Mouse (Mus musculus): ENCODE results near the gene Rpl23a.

Rpl23a gene

DNA sequence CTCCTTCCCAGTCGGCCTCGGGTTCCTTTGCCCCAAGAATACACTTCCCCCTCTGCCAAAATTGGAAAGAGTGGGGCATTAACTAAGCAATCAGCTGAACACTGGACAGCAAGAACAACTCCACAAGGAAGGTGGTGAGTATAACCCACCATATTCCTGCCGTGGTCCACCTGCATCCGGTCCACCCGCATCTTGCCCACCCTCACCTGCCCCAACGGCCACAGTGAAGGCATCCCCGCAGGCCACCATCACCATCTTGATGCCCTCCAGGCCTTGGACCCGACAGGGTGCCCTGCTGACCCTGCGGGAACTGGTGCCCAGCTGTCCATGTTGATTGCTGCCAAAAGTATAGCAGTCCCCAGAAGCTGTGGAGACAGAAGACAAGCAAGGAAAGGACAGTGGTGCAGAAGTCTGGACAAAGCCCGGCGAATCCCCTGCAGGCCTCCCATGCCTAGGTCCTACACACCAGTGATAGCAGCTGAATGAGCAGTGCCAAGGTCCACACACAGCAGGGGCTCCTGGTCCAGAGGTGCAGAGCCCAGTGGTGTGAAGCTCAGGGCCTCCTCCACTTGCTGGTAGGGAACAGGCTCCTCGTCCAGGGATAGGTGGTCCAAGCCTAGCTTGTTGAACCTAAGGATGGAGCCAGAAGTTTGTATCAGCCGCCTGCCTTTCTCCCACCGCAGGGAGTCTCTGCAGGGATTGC is 16.0 kb downstream of the Rpl23a start:
- DNase-seq (ENCODE audit: low spot score in 2 of 2): no peak

DNA sequence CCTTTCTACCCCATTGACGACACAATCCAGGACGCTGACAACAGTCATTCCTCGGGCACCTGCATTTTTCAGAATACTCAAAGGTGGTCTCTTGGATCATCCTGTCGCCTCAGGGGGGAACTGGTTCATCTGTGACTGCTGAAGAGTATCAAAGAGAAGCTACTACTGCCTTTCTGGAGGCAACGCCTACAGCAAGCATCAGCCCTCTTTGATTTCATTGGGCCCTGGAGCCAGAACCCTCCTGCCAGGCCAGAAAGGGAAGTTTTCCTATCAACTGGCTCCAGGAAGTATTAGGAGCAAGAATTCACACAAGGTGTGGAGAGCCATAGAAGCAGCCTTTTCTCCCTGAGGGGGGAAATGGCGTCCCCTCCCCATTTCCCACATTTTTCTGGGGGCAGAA is 16.7 kb downstream of the Rpl23a start:
- DNase-seq (ENCODE audit: low spot score in 2 of 2): no peak

DNA sequence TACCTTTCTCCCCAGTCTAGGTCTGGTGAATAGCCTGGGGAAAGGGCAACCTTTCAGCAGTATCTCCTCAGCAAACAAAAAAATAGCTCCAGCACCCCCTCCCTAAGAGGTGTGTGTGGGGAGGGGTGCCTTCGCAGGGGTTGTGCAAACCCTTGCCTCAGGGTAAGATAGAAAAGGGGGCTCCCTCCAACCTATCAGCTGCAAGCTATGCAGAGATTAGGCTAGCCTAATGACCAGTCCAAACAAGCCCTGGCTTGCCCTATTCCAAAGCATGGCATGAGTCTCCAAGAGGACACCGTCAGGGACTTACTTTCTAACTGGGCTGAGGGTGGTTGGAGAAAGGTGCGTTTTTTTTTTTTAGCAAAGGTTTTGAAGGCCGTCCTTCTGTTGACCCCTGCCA is 17.2 kb downstream of the Rpl23a start:
- DNase-seq (ENCODE audit: low spot score in 2 of 2): no peak

DNA sequence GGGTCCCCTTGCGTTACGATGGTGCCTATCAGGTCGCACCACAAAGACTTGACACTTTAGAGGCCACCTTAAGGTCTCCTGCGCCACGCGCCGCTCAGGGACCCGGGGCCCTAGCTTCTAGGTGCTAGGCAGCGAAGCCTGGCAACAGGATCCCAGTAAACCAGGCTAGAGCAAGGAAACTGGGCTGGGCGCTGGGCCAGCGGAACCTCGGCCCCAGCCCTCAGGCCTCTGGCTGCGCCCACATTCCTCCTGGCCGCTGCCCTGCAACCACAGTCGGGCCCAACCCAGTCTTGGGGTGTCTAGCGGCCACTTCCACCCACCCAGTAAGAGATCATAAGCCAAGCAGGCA is 17.6 kb downstream of the Rpl23a start:
- DNase-seq (ENCODE audit: low spot score in 2 of 2): no peak

DNA sequence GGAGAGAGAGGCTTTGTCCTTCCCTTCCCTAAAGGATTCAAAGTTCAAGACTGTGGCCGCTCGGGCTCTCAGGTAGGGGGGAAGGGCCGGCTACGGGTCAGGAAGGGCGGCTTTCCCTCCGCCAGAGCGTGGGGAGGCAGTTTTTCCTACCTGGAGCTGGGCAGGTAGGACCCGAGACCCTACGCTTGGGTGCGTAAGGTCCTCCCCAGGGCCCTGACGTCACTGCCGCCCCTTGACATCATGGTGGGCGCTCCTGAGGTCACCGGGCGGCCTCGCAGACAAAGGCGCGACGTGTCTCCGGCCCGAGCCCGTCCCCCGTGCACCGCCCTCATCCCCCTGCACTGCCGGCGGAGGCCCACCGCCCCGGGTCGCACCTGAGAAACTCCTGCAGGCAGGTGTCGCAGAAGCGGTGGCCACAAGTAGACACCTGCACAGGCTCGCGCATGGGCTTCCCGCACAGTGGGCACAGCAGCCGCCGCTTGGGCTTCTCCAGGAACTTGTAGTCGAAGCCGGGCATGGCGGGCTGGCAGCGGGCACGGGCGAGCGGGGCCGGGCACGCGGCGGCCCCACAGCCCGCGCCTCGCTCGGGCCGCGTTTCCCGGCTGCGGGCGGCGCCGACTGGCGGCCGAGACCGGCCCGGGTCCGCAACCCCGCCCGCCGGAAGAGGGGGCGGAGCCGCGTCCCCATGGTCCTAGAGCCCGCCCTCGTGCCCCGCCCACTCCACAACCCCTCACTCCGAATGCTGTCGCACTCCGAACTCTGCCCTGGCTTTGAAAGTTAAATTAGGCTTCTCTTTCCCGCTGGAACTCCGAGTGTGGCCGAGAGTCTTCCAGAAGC is 18.2 kb downstream of the Rpl23a start, which contains the start of gene Traf4:
Gene Traf4 (minus strand): TSS at position 666 of the 837 bp plus-strand sequence.
- peak; percentile 56 to 68 for DNase-seq (ENCODE audit: low spot score in 2 of 2)

DNA sequence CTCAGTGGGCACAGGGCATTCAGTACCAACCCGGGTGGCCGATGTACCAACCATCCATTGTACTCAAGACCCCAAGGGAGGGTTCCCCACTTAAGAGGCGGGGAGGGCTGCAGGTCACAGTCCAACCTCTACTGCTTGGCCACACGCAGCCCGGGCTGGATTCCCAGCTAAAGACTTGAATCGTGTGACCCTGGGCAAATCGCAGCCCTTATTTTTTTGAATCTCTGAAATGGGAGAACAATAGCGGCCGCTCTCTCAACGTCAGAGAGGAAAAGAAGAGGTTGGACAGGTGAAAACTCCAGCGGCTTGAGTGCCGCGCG is 18.8 kb downstream of the Rpl23a start:
- no peak for DNase-seq (ENCODE audit: low spot score in 2 of 2)

DNA sequence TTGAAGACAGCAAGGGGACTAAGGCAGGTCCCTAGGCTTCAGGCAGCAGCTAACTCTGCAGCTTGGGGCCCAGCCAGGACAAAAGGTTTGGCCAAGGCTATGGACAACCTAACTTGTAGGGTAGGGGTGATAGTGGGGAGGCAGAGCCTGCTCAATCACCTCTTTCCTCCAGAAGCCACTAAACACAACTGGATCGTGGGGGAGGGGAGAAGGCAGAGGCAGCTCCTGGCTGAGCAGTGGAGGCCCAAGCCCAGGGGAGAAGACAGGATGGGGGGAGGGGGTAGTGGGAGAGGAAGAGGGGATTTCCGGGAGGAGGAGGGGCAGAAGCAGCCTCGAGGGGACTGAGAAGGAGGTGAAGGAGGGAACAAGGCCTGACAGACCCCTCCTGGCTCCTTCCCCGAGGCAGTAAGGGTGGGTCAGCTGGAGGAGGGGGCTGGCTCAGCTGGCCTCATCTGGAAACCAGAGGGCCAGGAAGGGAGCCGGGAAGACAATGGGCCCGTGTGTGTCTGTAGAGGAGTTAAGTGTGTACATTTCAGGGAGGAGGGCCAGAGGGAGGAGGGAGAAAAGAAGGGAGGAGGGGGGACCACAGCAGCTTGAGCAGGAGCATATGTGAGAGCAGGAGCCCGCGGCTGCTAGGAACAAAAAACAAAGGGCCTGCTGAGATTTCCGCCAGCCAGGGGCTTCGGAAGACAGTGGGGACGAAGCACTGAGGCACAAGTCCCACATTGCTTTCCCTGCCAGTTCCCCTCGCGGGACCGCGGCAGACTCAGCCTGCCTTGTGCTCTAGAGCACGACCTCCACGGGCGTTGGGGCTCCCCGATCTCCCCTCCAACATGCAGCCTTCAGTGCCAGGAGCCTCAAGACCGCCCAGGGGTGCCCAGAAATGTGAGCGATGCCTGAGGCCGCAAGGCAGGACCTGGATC is 19.4 kb downstream of the Rpl23a start:
- no peak for DNase-seq (ENCODE audit: low spot score in 2 of 2)

DNA sequence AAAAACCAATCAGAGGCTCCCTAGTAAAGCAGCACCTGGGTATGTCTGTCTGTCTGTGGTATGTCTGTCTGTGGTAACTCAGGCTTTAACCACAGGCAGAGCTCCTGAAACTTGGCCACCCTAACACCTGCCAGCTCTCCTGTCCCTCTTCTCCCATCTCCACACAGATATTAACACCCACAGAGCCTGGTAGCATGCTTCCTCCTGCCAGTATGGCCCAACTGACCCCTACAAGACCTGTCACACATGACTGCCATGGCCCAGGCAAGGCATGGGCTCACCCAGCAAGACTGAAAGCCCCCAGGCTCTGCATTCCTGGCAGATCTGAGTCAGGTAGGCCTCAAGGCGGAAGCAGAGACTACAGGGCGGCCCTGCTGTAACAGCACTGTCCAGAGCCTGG is 20.3 kb downstream of the Rpl23a start:
- no peak for DNase-seq (ENCODE audit: low spot score in 2 of 2)

DNA sequence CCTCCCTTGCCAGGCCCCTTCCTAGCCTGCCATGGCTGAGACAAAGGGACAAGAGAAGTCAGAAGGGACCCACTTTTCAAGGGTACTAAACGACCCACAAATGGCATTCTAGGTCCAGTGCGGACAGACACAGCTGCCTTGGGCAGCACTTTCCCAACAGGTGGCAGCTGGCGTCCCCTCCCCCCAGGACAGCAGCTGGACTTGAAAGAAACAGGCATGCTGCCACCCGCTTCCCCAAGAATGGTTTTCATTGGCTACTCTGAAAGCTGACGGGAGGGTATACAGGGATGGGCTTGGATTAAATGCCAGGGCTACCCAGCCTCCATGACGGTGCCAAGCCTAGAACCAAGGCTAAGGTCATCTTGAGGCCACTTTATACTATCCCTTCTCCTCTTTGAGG is 20.9 kb downstream of the Rpl23a start:
- DNase-seq (ENCODE audit: low spot score in 2 of 2): no peak

DNA sequence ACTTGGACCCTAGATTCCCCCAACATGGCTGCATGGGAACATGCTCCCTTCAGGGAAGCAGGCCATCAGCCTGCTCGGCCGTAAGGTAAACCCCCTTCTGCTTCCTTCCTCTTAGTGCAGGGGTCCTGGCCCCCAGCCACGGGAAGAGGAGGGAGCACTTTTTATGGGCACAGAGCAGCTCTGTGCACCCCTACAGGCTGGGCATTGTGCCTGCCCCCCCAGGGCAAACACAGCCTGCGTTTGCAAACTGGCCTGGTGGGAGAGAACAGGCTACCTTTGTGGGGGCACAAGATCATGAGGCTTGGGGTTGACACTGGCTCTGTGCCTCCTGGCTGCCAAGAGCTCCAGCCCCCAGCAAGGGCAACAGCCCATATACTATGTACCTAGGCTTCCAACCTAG is 21.4 kb downstream of the Rpl23a start:
- DNase-seq (ENCODE audit: low spot score in 2 of 2): no peak

DNA sequence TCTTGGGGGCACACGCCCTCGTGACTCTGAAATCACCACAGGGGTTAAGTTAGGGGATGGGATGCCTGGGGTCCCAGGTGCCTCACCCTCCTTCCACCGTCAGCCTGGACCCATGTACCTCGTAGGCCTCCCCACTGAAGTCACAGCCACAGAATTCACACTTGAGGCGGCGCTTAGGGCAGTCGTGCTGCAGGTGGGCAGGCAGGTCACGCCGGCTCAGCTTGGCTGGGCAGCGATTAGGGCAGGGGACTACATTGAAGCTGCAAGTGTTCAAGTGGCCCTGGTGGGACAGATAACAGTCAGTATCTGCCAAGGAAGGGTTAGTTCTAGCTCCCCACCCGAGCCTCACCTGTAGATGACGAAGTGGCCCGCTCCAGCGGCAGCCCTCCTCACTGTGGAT is 22.2 kb downstream of the Rpl23a start:
- no peak for DNase-seq (ENCODE audit: low spot score in 2 of 2)

DNA sequence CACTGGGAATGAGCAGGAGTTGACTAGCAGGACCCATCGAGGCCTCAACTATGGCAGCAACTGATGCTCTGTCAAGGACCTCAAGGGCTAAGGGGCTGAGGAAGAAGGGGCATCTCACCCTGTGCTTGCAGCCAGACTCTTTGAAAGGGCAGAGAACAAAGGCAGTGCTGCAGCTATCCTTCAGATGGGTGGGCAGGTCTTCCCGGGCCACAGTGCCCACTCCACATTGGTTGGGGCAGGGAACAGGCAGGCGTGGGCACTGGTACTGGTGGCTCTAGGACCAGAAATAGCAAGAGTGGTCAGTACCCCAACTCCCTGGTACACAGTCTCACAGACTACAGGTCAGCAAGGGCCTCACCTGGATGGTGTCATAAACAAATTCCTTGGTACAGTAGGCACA is 22.7 kb downstream of the Rpl23a start:
- DNase-seq (ENCODE audit: low spot score in 2 of 2): no peak

DNA sequence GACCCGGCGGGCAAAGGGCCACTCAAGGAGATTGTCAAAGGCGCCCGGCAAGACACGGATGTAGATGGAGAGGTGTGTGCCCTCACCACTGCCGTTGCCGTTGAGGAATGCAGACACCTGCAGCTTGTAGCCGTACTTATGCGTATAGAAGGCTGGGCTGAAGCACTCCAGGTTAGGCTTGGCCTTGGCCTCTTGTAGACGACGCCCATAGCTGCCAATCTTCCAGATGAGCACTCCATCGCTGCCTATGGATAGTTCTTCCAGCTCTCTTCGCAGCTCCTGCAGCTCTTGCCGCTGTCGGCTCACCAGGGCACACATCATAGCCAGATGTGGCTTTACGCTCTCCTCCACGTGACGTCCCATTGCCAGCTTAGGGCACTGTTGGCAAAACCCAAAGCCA is 23.2 kb downstream of the Rpl23a start:
- no peak for DNase-seq (ENCODE audit: low spot score in 2 of 2)

DNA sequence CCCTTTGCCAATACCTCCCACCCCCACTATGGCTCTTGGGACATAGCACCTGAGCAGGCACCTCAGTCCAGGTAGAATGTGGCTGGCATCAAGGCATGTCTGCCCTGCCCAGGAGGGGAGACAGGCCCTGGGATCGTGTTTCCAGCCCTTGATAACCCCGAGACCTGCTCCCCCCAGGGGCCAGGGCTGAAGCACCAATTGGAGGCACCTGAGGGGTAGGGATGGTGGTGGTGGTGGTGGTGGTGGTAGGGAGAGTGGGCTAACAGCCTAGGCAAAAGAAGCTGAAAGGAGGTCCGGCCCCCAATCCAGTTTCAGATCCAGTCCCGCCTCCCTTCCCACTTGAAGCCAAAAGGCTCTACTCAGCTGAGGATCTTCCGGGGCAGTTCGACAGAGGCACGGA is 23.8 kb downstream of the Rpl23a start:
- no peak for DNase-seq (ENCODE audit: low spot score in 2 of 2)

DNA sequence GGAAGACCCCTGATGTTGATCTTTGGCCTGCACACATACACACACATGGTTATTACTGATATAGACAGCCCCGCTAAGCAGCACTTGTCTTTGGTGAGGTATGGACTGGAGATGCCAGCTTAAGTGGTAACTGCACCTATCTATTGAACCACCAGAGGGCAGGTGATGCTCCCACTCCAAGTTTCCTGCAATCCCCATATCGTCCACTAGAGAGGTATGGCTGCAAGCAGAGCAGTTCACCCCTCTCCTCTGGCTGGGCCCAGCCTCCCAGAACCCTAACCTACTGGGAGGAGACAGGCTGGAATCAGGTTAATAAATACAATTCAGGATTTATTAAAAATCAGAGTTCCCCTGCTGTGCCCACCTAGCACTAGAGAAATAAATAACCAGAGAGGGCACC is 24.3 kb downstream of the Rpl23a start:
- DNase-seq (ENCODE audit: low spot score in 2 of 2): peak; percentile 81 to 85

DNA sequence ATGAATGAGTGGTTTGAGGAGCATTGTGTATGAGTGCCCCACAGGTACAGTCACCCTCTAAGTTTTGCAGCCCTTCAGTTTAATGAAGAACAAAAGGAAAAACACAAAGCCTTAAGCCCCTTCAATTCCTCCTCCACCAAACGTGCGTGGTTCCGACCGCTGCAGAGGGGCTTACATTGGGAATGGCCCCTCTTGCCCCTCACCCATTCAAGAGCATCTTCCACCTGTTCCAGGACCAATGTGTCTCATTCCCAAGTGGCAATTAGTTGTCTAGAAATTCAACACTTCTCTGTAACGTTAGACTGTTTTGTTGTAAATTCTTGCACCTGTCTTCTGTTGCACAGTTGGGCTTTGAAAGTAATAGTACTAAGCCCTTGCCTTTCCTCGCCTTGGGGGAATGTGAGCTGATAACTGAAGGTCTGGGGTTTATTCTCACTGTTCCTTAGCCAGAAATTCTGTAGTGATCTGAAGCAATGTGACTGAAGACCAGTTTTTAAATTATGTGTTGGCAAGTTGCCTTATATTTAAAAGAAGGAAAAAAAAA is 27.2 kb downstream of the Rpl23a start:
- DNase-seq (ENCODE audit: low spot score in 2 of 2): no peak

DNA sequence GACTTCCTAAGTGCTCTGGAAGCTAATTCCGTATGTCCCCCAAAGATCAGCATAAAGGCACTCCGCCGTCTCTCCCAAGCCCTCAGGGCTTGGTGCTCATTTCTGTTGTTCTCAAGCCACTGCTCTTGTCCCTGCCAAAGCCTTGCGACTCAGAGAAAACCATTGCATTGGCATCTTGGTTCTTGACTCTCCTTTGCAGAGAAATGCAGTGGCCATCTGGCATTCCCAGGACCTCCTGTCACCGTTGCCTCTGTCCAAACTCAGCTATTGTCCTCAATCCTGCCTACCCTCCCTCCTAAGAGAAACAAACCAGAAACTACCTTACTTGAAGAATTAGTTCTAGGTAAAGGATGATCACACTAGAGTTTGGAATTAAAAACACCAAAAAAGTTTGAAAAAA is 27.7 kb downstream of the Rpl23a start:
- no peak for DNase-seq (ENCODE audit: low spot score in 2 of 2)

DNA sequence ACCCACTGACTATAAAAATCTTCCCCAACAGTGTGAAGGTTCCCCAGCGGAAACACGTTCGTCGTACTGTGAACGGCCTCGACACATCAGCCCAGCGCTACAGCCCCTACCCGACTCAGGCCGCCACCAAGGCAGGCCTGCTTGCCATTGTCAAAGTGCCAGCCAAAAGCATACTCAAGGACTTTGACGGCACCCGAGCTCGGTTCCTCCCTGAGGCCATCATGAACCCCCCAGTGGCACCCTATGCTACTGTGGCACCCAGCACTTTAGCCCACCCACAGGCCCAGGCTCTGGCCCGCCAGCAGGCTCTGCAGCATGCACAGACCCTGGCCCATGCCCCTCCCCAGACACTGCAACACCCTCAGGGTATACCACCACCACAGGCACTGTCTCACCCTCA is 29.6 kb downstream of the Rpl23a start:
- DNase-seq (ENCODE audit: low spot score in 2 of 2): no peak

DNA sequence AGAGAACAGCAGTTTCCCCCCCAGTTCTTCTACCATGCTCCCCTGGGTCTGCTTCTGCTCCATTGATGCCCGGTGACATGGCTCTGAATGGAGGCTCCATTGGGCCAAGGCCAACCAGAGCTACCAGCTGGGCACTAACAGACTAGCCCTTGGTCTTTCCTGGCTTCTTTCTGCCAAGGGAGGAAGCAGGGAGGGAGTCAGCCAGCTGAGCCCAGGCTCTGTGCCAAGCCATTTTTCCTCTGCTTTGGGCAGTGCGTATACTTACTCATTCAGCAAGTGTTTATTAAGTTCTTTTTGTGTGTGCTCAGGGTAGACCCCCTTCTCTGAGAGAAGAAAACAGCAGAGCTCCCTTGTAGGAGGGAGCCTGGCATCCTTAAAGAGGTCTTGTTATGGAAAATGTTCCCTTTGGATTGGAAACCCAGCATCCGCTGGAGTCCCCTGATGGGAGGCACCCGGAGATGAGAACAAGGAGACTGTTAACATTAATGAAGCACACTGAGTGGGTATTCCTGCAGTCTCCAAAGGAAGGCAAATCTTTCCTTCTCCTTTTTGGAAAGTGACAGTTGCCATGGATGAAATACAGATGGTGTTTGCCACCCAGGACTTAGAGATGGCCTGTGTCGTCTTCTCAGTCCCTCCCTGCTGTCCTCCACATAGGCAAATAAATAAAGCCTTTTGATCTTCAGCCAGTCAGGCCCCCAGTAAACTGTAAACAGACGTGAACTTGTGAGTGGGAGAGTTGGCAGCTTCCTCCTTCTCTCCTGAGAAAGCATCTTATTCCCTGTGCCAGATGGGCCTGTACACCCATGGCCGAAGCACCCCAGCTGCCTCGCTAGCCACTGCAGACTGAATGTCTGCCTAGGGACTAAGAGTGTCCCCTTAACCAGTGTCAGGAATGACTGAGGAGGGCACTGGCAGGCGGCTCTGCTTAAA is 30.8 kb downstream of the Rpl23a start:
- peak; percentile 65 to 86 for DNase-seq (ENCODE audit: low spot score in 2 of 2)

DNA sequence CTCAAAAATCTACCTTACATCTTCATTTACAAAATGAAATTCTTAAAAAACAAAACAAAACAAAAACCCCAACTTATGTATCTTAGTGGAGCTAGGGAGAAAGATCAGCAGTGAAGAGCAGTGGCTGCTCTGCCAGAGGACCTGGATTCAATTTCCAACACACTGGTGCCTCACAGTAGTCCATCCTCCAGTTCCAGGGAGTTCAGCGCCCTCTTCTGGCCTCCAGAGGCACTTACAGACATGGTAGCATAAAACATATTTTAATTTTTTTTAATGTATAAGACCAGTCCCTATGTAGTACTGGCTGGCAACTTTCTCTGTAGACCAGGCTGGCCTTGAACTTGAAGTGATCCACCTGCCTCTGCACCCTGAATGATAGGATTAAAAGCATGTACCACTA is 32.2 kb downstream of the Rpl23a start:
- DNase-seq (ENCODE audit: low spot score in 2 of 2): no peak
